Mouse (Mus musculus): ENCODE data around the gene Ccr8.

GRCm38 (mm10) chr9:120080546-120081108 is 11.3 kb upstream of the Ccr8 start:
- TF ChIP-seq CTCF (IDR thresholded peaks at IDR 0.05; ENCODE audit: low read depth) = peak; percentile 42
- no peak for TF ChIP-seq EP300 (optimal IDR thresholded peaks at IDR 0.05)
